Mouse (Mus musculus) small intestine, adult 2 months (tissue): ENCODE measurements around the gene Cog6. TPM values are rescaled to one million over a fixed set of nuclear protein-coding genes. Genes with fewer than 3 reads are reported as not detected.
A peak's percentile ranks its signal among the peaks of the same experiment; 100 is the strongest.

Experiments
- H3K27ac ChIP-seq: fragments of 200-500 bp; 2 replicates; pipeline ENCODE4 v1.5.1; 2012; ENCODE audit warnings: low read depth, low read length, control low read depth, inconsistent platforms; ENCODE audit not compliant: insufficient read depth
- H3K27me3 ChIP-seq: fragments of 200-500 bp; 2 replicates; pipeline ENCODE4 v1.6.1; 2012; ENCODE audit warnings: mild to moderate bottlenecking, moderate library complexity, low read length, inconsistent platforms; ENCODE audit not compliant: control insufficient read depth, insufficient read depth
- H3K36me3 ChIP-seq: fragments of 200-500 bp; 2 replicates; pipeline ENCODE4 v1.6.1; 2012; ENCODE audit warnings: mild to moderate bottlenecking, low read length, control low read depth, inconsistent platforms; ENCODE audit not compliant: control insufficient read depth, insufficient read depth
- H3K4me1 ChIP-seq: fragments of 200-500 bp; 2 replicates; pipeline ENCODE4 v1.6.1; 2012; ENCODE audit warnings: low read length, inconsistent platforms, mixed read lengths; ENCODE audit not compliant: control insufficient read depth, insufficient read depth, insufficient read length
- H3K4me3 ChIP-seq: fragments of 200-500 bp; 2 replicates; pipeline ENCODE4 v1.5.1; 2012; ENCODE audit warnings: low read depth, mild to moderate bottlenecking, control low read depth, inconsistent platforms, low read length, moderate library complexity
- CTCF ChIP-seq: fragments of 200-500 bp; IDR thresholded peaks from 2 replicates; pipeline ENCODE4 v1.5.1; 2012; ENCODE audit warnings: low read depth, mild to moderate bottlenecking, control low read depth, inconsistent platforms, low read length, moderate library complexity, mixed read lengths; ENCODE audit not compliant: insufficient replicate concordance, insufficient read length; ENCODE audit errors: extremely low read depth
- POLR2A ChIP-seq: fragments of 200-500 bp; IDR thresholded peaks from 2 replicates; pipeline ENCODE4 v1.6.1; 2012; ENCODE audit warnings: low read depth, mild to moderate bottlenecking, control low read depth, inconsistent platforms, low read length, moderate library complexity
- WGBS: fragments of 180-500 bp; shearing (Covaris S2); methylation state at CpG from one replicate; pipeline ENCODE4 v1.1.7; 2018; 5-methylcytosine and 5-hydroxymethylcytosine counted together
- polyA plus RNA-seq: library from polyadenylated mRNA; depleted of rRNA; stranded (reverse); fragments of >200 nt; gene quantifications from 2 replicates; pipeline ENCODE4 v1.2.3, GENCODE M21; 2012

The Cog6 gene
- polyA plus RNA-seq, 1 experiment, result 11.9 TPM

DNA sequence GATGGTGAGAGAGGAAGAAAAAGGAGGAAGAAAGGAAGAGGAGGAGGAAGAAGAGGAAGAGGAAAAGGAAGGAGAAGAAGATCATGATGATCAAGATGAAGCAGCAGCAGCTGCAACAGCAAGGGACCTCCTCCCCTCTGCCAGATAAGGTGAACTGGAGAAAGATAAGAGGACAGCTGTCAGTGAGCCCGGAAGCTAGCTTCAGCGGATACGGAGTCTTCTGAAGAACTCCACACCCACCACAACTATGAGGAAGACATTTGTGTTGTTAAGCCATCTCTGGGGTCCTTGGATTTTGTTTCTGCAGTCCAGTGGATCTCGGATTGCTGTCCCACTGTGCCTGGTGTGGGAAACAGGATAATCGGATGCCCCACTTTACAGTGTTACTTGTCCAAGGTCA lies 15.4 kb upstream of the Cog6 start:
- no peaks in the 10 kb centered on the region for H3K27me3 ChIP-seq
- TF ChIP-seq POLR2A, result no peak
- TF ChIP-seq CTCF, result no peak
- no peak overlapping the region for H3K27ac ChIP-seq

DNA sequence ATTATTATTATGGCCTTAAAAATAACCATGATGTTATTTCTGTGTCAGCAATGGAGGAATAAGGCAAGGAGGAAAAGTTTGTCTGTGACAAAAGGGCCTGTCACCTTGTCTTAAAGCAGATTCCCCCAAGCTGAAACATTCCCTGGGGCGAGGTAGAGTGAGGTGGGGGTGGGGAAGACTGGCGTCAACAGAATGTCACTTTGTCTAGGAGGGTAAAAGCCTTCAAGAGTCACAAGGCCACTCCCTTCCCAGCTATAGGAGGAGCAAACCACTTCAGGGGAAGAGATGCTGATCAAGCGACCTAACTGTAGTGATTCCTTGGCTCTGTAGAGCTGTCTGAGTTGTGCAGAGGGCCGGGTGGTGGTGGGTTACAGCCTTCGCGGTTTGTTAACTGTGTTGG lies 14.5 kb upstream of the Cog6 start:
- no peak overlapping the region for H3K4me3 ChIP-seq
- no peak overlapping the region for H3K27ac ChIP-seq
- 44% methylated on average over 6 of the region's 6 CpGs for WGBS

More for the DNA sequence above, 15.4 kb upstream of the Cog6 start:
- Histone ChIP-seq H3K36me3 (no peaks in the 10 kb centered on the region), H3K4me1 (no peaks in the 10 kb centered on the region), H3K4me3 (no peak overlapping the region)
- 14% methylated on average over 5 of the region's 5 CpGs for WGBS

DNA sequence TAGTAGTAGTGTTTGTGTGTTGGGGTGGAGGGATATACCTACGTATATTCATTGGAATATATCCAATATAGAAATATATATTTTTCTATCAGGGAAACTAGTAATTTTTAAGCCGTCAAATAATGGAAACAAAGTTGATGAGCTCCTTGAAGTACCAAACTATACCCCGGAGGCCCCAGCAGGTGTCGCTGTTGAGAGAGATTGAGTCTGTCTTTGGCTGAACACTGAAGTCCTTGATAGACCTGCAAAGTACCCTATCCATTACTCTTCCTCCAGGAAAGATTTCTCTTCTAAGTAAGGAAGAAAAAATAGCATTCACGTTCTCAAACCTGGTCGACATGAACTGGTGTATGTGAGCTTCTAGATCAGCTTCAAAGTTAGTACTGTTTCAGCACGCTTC lies 12.0 kb upstream of the Cog6 start:
- no peaks in the 10 kb centered on the region for H3K4me1 ChIP-seq
- WGBS, result 16% methylated on average over 7 of the region's 7 CpGs
- no peak overlapping the region for H3K4me3 ChIP-seq
- TF ChIP-seq POLR2A (no peak), CTCF (0 out of 2 replicates have a peak, but pooled peaks have one; percentile 26)
- H3K27me3 ChIP-seq, result no peaks in the 10 kb centered on the region
- no peaks in the 10 kb centered on the region for H3K36me3 ChIP-seq
- H3K27ac ChIP-seq, result no peak overlapping the region

More for the DNA sequence above, 14.5 kb upstream of the Cog6 start:
- Histone ChIP-seq H3K27me3 (no peaks in the 10 kb centered on the region), H3K36me3 (no peaks in the 10 kb centered on the region), H3K4me1 (no peaks in the 10 kb centered on the region)
- TF ChIP-seq CTCF, result no peak
- no peak for TF ChIP-seq POLR2A

DNA sequence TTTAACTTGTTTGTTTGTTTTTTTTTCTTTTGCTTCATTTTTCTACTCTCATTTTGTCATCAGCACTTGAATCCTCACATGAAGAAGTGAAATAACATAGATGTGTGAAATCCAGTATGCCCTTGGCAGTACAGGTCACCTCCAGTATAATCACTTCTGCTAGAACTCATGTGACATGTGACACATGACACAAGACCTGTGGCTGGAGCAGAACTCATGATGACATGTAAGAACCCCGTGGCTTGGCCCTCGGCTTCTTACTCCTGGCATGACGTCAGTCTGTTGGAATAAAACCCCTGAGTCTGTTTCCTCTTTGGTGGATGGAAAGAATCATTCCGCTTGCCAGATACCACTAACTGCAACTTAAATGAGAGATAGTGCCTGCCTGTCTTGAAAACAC lies 10.3 kb upstream of the Cog6 start:
- no peak overlapping the region for H3K4me3 ChIP-seq
- H3K36me3 ChIP-seq, result no peaks in the 10 kb centered on the region
- H3K27me3 ChIP-seq, result no peaks in the 10 kb centered on the region
- H3K4me1 ChIP-seq, result no peaks in the 10 kb centered on the region
- TF ChIP-seq POLR2A, result no peak
- no peak for TF ChIP-seq CTCF
- no peak overlapping the region for H3K27ac ChIP-seq
- WGBS, result 71% methylated on average over 4 of the region's 4 CpGs

DNA sequence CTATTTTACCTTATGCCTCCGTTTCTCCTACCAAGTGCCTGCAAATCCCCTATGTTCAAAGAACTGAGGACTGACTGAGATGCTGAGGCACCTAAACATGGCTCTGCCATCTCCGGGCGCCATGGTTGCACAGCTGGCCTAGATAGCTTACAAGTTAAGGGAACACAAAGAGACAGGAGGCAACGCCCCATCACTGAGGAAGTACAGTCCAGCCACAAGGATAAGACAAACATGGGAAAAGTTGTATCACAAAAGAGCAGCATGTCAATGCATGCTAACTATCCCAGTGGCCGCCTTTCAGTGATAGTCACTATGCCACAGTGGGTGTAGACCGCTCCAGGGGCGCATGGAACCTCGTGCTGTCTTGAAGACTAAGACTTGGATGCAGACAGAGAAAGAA lies 9.6 kb downstream of the Cog6 start:
- no peak overlapping the region for H3K27ac ChIP-seq
- H3K4me3 ChIP-seq, result no peak overlapping the region
- peaks cover 41% of the 10 kb centered on the region for H3K36me3 ChIP-seq
- H3K4me1 ChIP-seq, result no peaks in the 10 kb centered on the region
- no peaks in the 10 kb centered on the region for H3K27me3 ChIP-seq
- TF ChIP-seq POLR2A (no peak), CTCF (no peak)
- 97% methylated on average over 8 of the region's 8 CpGs for WGBS

DNA sequence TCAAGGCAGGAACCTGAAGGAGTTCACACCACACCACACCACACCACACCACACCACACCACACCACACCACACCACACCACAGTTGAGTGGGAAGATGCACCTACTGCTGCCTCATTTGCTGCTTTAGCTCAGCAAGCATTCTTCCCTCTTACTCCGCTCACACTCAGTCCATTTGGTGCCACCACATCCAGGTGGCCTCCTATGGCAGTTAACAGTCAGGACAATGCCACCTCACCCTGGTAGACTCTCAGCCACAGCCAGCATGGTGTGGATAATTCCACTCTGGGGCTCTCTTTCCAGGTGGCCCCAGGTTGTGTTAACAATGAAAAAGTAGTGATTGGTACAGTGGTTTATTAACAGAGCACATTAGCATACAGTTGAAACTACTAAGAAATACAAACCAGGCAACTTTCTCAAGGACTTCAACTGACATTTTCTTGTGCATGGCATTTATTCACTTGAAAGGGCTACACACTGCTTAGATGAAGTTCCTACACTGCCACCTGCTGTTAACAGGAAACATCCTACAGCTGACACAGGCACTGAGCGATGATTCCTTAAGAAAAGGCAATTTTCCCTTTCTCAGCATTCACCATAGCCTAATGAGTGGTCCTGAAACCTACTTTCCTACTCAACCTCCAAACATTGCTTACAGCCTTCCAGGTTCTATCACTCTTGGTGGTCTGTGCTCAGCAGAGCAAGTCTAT lies 12.5 kb downstream of the Cog6 start:
- no peaks in the 10 kb centered on the region for H3K27me3 ChIP-seq
- no peaks in the 10 kb centered on the region for H3K4me1 ChIP-seq
- no peak for TF ChIP-seq CTCF
- 79% methylated on average over 2 of the region's 2 CpGs for WGBS
- peaks cover 45% of the 10 kb centered on the region for H3K36me3 ChIP-seq
- no peak overlapping the region for H3K4me3 ChIP-seq
- H3K27ac ChIP-seq, result no peak overlapping the region

DNA sequence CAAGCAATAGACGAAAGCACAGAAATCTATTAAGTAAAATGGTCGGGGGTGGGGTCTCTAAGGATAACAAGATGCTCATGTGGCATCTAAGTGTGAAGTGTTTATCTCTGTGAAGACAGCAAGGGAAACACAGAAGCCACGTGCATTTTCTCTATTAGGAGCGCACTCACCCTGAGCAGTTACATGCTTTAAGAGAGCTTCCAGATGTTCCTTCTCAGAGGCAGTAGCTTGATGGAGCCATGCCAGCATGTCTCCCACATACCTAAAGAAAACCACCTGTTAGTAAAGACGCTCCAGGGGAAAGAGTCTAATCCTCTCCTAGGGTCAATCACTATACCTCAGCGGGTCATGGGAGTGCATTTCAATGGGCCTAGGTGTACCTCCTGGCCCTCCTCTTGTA lies 15.0 kb downstream of the Cog6 start:
- WGBS, result 87% methylated on average over 6 of the region's 6 CpGs
- TF ChIP-seq CTCF (no peak), POLR2A (no peak)
- no peak overlapping the region for H3K27ac ChIP-seq
- H3K4me1 ChIP-seq, result no peaks in the 10 kb centered on the region
- H3K36me3 ChIP-seq, result peaks cover 39% of the 10 kb centered on the region
- no peaks in the 10 kb centered on the region for H3K27me3 ChIP-seq
- H3K4me3 ChIP-seq, result no peak overlapping the region
